Mouse (Mus musculus) natural killer cell, adult 2 months (primary cell): ENCODE results near the gene Nxf1.

Experiments used
- DNase-seq, 2 experiments: peaks; one replicate each; pipeline ENCODE4 v3.0.0; 2022; ENCODE audit warnings: low spot score in 2 of 2

Gene Nxf1

GRCm38 (mm10) chr19:8818801-8819595, 62.1 kb downstream of the Nxf1 start, which contains the start of gene Ttc9c:
Gene Ttc9c, minus strand, starts transcription at chr19:8819333.
- DNase-seq: peak; percentile 91 to 92

- peak; percentile 98 for DNase-seq
These were observed 62.9 kb downstream of the Nxf1 start, which contains the start of gene Hnrnpul2 for GRCm38 (mm10) chr19:8819596-8820423. Gene Hnrnpul2, plus strand, starts transcription at chr19:8820010.
